Mouse (Mus musculus) myocyte (in vitro differentiated cells): ENCODE measurements at regions not wholly inside any gene's neighbourhood (a gene's known extent, or its start where the extent isn't known, plus 50 kb on each side); places are given as distances from the start of the nearest gene placed in this dataset.

ENCODE experiments used
- CEBPB ChIP-seq: IDR thresholded peaks from 2 replicates; pipeline ENCODE4 v1.6.1; 2011; ENCODE audit warnings: mild to moderate bottlenecking, moderate library complexity; ENCODE audit not compliant: poor library complexity, insufficient read depth, severe bottlenecking
- E2F4 ChIP-seq: IDR thresholded peaks from one replicate; pipeline ENCODE4 v1.6.1; 2011; ENCODE audit warnings: mild to moderate bottlenecking, control low read depth, moderate library complexity; ENCODE audit not compliant: insufficient read depth
- MAX ChIP-seq: IDR thresholded peaks from one replicate; pipeline ENCODE4 v1.6.1; 2011; ENCODE audit warnings: low read depth, mild to moderate bottlenecking, control low read depth
- MYOD1 ChIP-seq, 3 experiments: IDR thresholded peaks; one replicate each; pipeline ENCODE4 v1.6.1; 2011; ENCODE audit warnings: control low read depth in 2 of 3, low read depth in 2 of 3, mild to moderate bottlenecking in 2 of 3, moderate library complexity in 1 of 3; ENCODE audit not compliant: insufficient read length in 2 of 3, control insufficient read depth in 1 of 3
- MYOG ChIP-seq, 3 experiments: IDR thresholded peaks; one replicate each; pipeline ENCODE4 v1.6.1; 2011; ENCODE audit warnings: control low read depth in 2 of 3, low read depth in 2 of 3, mild to moderate bottlenecking in 2 of 3; ENCODE audit not compliant: insufficient read length in 2 of 3, control insufficient read depth in 1 of 3, insufficient read depth in 1 of 3
- POLR2A ChIP-seq: IDR thresholded peaks from one replicate; pipeline ENCODE4 v1.6.1; 2011; ENCODE audit warnings: low read depth, mild to moderate bottlenecking, control low read depth, moderate library complexity; ENCODE audit not compliant: insufficient read length
- POLR2AphosphoS2 ChIP-seq: IDR thresholded peaks from one replicate; pipeline ENCODE4 v1.6.1; 2011; ENCODE audit warnings: low read depth, control low read depth; ENCODE audit not compliant: insufficient read length
- TCF12 ChIP-seq: IDR thresholded peaks from one replicate; pipeline ENCODE4 v1.6.1; 2011; ENCODE audit warnings: mild to moderate bottlenecking, control low read depth; ENCODE audit not compliant: poor library complexity, insufficient read depth, severe bottlenecking
- USF1 ChIP-seq: IDR thresholded peaks from one replicate; pipeline ENCODE4 v1.6.1; 2011; ENCODE audit warnings: low read depth, mild to moderate bottlenecking, control low read depth, moderate library complexity

DNA sequence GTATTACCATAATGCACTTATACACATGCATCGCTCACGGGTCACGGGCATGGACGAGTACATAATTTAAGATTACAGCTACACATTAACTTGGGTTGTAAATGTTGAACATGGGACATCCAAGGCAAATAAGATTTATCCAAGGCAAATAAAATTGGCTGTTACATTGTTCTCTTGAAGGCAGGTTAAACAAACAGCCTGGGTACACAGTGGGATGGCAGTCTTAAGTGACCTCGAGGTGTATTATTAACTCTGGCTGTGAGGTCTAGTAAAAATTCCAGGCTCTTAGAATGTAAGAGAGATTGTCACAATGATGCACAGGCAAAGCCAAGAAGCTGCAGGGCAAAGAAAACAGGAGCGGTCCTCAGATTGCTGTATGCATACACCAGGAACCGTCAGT lies 599.6 kb upstream of the Fam19a5 start:
- TF ChIP-seq MAX (no peak), MYOD1 (IDR thresholded peaks at IDR 0.05; ENCODE audit: control insufficient read depth in 1 of 3, insufficient read length in 2 of 3, low read depth in 2 of 3) (no peak), POLR2A (no peak), POLR2AphosphoS2 (no peak), E2F4 (no peak), USF1 (no peak), CEBPB (no peak), MYOG (IDR thresholded peaks at IDR 0.05; ENCODE audit: control insufficient read depth in 1 of 3, insufficient read depth in 1 of 3, insufficient read length in 2 of 3, low read depth in 2 of 3) (no peak), TCF12 (no peak)
